Mouse (Mus musculus) layer of hippocampus, adult 6 months (tissue): ENCODE data around the gene Gm5788. TPM values are rescaled to one million over a fixed set of nuclear protein-coding genes. Genes with fewer than 3 reads are reported as not detected.

Source experiments
- long read RNA-seq, 2 experiments: library from polyadenylated mRNA; unstranded; transcript quantifications; one replicate each; pipeline ENCODE4 v2.0.0; 2019 to 2020
- polyA plus RNA-seq: library from polyadenylated mRNA; unstranded; fragments of <200 nt; fragmentation: Nextera tagmentation; gene quantifications from 2 replicates; pipeline ENCODE4 v1.2.3, GENCODE M21; 2021

Gene Gm5788
- not detected in 2 replicates for polyA plus RNA-seq
- long read RNA-seq, experiment 1 = 0 reads
- long read RNA-seq, experiment 2 = 0 reads

DNA sequence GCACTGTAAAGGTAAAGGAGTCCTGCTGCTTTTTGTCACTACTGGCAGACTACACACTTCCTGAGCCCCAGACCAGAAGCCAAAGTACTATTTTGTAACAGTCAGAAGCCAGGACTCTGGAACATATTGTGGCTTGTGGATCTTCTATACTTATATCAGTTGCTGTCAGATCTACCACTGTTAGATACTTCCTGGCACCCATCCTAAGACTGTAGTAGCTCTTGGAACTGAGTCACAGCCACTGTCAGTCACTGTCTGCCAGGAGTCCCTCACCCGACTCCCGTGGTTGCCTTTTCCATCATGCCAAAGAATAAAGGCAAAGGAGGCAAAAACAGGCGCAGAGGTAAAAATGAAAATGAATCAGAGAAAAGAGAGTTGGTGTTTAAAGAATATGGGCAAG, at the start of gene Gm5788:
Gm5788 (plus strand) TSS at position 301 of the 400 bp plus-strand sequence.

DNA sequence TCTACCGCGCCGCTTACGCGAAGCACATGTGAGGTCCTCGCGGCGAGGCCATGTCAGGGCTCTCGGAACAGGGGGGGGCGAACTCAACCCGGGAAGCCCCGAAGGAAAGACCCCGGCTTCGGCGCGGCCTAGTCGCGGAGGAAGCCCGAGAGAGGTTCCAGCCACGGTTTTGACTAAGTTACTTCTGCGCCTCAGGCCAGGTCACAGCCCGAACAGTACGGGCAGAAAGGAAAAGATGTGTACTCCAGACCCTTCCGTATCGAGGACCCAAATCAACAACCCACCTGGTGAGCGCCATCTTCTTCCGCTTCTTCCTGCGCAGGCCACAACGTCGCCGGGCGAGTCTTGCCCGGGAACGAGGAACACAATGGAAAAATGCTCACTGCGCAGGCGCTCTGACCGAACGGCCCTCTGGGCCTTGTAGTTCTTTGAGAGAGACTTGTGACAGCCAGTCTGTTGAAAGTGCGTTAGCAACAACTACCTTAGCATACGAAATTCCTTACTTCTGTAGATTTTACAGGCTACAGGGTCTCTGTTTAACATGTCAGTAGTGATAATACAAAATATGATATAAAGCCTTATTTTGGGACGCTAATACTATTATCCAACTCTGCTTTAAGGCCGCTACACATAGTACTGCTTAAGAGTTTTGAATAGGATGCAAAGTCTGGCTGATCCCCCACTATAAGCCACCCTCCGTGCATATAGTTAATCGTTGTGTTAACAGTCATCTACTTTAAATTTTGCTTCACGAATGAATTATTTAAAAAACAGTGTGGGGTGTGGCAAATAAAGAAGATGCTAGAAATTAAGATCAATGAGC, 22.3 kb upstream of the Gm5788 start, which contains the start of gene Snw1:
Snw1 (minus strand) TSS at position 311 of the 823 bp plus-strand sequence.

GRCm38 (mm10) chr12:87514016-87514415, 19.5 kb downstream of the Gm5788 start, which contains the start of gene Gm8300:
TSS of gene Gm8300 (plus strand) at chr12:87514316.

Other genes starting within 250 kb of the Gm5788 start
- gene Vipas39, start 228.5 kb upstream of the Gm5788 start, polyA plus RNA-seq = 26.2 and 29.3 TPM in 2 replicates
- 131 and 142 TPM in 2 replicates for gene Ahsa1, start 228.2 kb upstream of the Gm5788 start, polyA plus RNA-seq
- gene Ism2, start 195.0 kb upstream of the Gm5788 start, polyA plus RNA-seq = 0.18 and 0.25 TPM in 2 replicates
- gene Sptlc2, start 106.4 kb upstream of the Gm5788 start, polyA plus RNA-seq = 23.9 and 26.2 TPM in 2 replicates
- gene Slirp, start 50.8 kb upstream of the Gm5788 start, polyA plus RNA-seq = 356 and 416 TPM in 2 replicates
- gene Alkbh1, start 50.7 kb upstream of the Gm5788 start, polyA plus RNA-seq = 8.1 and 8.2 TPM in 2 replicates
- 47.9 and 57.2 TPM in 2 replicates for gene Snw1, start 22.4 kb upstream of the Gm5788 start, polyA plus RNA-seq
- not detected in 2 replicates for gene Gm8300, start 19.6 kb downstream of the Gm5788 start, polyA plus RNA-seq
- not detected in 2 replicates for gene Oog1, start 108.0 kb downstream of the Gm5788 start, polyA plus RNA-seq
- not detected in 2 replicates for gene Gm4027, start 124.1 kb downstream of the Gm5788 start, polyA plus RNA-seq
- gene Gm16381, start 149.9 kb downstream of the Gm5788 start, polyA plus RNA-seq = not detected in 2 replicates